Mouse (Mus musculus): ENCODE data around the gene Tpp2. TPM values are rescaled to one million over a fixed set of nuclear protein-coding genes. Genes with fewer than 3 reads are reported as not detected.
"Not testable (repeated sequence)": the region's sequence is repeated elsewhere in the genome, so short reads cannot be mapped to it uniquely, and the experiment has no call there.

The Tpp2 gene
- 10 to 100 TPM; 32.6 to 33.1 TPM for total RNA-seq (2021)
- long read RNA-seq, experiment 1, full-length matches to known transcripts, result 5 of 15 reads
- long read RNA-seq, experiment 1, partial matches to known transcripts, result 4 of 15 reads
- long read RNA-seq, experiment 1, other reads (novel, unspliced or antisense), result 6 of 15 reads
- long read RNA-seq, experiment 2, full-length matches to known transcripts, result 15 of 21 reads
- long read RNA-seq, experiment 2, partial matches to known transcripts, result 5 of 21 reads
- long read RNA-seq, experiment 2, other reads (novel, unspliced or antisense), result 1 of 21 reads

DNA sequence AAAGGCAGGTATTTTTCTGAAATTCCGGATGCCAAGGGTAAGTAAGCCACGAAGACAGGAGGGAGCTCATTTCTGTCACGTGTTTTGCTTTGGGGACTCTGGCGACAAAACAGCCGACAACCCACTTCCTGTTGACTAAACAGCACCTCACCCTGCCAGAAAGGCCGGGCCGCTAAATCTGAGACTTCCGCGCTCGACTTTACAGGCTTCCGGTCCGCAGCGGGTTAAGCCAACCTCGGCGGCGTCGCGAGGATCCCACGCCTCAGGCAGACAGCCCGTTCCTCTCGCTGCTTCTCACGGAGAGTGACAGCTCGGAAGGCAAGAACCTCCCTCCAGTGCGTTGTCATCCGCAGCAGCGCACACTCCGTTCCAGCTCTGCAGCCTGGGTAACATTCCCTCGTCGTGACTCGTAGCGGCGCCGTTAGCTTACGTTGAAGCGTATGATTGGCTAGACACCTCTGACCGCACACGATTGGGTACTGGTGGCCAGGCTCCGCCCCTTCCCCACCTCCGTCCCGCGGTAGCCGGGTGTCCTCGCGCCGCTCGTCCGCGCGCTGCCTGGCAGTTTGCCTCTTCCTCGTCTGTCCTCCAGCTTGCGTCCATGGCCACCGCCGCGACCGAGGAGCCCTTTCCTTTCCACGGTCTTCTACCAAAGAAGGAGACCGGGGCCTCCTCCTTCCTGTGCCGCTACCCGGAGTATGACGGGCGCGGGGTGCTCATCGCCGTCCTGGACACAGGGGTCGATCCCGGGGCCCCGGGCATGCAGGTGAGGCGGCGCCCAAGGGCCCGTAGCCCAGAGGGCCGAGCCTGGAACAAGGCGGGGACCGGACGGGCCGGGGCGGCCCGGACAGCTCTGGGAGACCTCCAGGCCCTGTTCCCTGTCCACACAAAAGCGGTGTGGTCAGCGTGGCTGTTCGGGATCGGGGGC lies at the start of gene Tpp2:
TSS of gene Tpp2 (plus strand) at position 160 of the 928 bp plus-strand sequence.
- peak; percentile 98 for DNase-seq

DNA sequence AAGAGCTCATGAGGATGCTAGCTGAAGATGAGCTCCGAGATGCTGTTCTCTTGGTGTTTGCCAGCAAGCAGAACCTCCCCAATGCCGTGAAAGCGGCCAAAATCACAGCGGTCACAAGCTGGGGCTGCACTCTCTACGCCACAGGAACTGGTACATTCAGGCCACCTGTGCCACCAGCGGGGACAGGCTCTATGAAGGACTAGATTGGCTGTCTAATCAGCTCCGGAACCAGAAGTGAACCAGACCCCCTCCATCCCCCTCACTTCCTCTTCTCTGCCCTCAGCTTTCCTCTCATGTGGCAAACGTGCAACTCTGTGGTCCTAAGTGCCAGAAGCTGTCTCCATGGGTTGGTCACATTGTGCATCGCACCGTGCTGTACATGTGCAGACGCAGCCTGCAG lies 45.1 kb upstream of the Tpp2 start:
- not testable (repeated sequence) for DNase-seq

DNA sequence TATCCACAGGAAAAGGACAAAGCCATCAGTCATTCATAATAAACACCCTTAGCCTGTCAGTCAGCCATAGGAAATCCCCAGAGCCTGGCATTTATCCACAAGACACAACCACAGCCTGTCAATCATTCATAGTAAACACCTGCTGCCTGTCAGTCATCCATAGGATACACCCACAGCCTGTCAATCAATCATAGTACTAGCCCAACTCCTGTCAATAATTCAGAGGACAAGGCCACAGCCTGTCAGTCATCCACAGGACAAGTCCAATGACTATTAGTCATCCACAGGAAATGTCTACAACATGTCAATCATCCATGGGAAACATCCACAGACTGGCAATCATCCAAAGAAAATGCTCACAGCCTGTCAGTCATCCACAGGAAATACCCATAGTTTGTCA lies 37.7 kb upstream of the Tpp2 start:
- no peak for DNase-seq

- DNase-seq, result no peak
These were observed 36.3 kb upstream of the Tpp2 start for GRCm38 (mm10) chr1:43897131-43897530.

DNA sequence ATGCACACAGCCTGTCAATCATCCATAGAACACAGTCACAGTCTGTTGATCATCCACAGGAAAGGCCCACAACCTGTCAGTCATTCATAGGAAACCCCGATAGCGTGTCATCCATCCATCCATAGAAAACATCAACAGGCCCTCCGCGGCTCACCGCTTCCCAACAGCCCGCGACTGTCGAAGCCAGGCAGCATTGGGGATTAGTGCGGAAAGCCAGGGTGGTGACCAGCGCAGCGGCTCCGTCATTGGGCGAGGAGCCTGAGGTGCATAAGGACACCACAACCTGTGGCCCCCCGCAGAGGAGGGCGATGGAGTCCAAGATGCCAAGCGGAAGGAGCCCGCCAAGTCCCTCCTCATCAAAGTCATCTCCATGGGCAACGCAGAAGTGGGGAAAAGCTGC lies 35.5 kb upstream of the Tpp2 start:
- no peak for DNase-seq

DNA sequence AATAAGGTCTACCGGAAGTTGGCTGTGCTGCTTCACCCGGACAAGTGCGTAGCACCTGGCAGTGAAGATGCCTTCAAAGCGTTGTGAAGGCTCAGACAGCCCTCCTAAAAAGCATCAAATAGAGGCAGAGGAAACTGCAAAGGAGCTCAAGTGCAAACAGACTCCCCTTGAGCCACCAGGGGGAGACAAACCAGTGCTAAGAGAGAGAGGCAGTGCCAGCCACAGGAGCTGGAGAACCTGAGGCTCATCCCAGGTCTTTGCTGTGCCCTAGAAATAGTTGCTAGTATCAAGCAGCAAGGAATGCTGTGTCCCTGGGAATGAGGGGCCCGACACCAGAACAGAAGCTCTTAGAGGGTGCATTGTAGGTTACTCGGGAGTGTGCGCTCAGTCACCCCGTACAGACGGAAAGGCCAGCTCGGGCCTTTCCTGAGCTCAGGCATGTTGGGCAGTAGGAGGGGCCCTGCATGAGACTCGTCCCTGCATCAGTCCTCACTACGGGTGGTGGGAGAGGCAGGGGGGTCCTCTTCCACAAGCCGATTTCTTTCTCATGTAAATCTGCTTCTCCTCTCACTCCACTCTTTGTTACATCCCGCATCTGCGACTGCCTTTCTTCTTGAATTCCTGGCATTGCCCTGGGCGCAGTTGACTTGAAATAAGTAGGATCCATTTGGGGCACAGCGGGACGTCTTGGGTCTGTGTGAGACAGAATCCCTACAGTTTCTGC lies 34.3 kb upstream of the Tpp2 start:
- DNase-seq, result peak; percentile 44

DNA sequence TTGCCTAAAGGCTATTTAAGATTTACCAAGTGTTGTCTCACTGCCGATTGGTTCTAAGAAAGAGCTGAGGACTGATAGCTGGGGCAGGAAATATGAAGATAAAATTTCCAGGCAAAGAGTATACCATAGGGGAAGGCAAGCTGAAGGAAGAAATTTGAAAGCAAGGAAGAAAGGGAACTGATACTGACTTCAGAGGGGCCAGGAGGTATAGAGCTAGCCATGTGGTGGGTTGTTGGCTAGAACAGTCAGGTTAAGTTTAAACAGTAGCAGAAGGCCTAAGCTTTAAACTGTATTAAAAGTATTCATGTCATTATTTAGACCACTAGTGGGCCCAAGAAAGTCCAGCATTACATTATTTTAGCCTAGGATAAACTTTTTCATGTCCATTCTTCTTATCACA lies 31.0 kb upstream of the Tpp2 start:
- no peak for DNase-seq

GRCm38 (mm10) chr1:43902855-43903254 lies 30.6 kb upstream of the Tpp2 start:
- DNase-seq, result no peak

DNA sequence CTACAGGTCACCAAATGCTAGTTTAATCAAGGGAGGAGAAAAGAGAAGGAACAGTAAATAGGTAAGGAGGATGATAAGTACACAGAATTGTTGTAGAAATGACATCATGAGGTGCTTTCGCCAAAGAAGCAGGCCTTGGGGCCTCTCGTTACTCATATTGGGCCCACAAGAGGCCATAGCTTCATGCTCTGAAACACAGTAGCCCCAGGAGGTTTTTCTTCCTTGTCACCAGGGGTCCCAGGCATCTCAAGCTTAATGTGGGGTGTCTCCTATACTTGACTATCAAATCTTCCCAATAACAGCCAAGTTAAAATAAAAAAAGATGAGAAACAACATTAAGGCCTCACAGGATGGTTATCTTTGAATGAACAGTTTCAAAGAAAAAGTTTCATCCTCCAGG lies 18.0 kb upstream of the Tpp2 start:
- DNase-seq, result no peak

DNA sequence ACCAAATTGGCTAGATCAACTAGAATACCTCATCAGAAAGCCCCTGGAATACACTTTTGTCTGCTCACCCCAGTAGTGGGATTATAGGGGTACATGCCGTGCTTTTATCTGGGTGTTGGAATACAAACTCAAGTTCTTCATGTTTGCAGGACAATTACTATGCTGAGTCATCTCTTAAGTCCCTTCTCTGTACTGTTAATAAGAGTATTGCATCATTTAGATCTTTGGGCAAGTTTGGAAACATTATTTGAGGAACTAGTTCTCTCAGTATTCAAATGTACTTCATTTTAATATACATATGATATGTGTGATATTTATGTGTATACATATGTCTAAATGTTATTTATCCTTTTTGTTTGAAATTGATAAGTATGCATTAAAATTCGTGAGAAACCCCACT lies 16.6 kb upstream of the Tpp2 start:
- no peak for DNase-seq

GRCm38 (mm10) chr1:43934416-43934810 lies 966 bp downstream of the Tpp2 start:
- no peak for DNase-seq

- no peak for DNase-seq
These were observed 5.9 kb downstream of the Tpp2 start for GRCm38 (mm10) chr1:43939310-43939709.

- no peak for DNase-seq
These were observed 8.2 kb downstream of the Tpp2 start for GRCm38 (mm10) chr1:43941476-43942217.

GRCm38 (mm10) chr1:43942814-43943213 lies 9.4 kb downstream of the Tpp2 start:
- DNase-seq, result no peak

- no peak for DNase-seq
These were observed 20.2 kb downstream of the Tpp2 start for GRCm38 (mm10) chr1:43953679-43954078.

- DNase-seq, result no peak
These were observed 30.9 kb downstream of the Tpp2 start for GRCm38 (mm10) chr1:43964381-43964780.

DNA sequence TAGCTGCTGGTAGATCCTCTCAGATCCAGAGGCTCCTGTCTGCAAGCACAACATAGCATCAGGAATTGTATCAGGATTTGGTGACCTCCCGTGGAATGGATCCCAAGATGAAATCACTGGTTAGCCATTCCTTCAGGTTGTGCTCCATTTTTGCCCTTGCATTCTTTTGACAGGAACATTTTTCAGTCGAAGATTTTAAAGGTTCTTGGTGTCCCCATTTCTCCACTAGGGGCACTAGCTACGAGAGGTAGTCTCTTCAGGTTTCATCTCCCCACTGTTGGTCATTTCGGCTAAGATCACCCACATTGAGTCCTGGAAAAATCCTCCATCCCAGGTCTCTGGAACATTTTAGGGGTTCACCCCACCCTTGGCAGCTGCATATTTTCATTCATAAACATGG lies 33.3 kb downstream of the Tpp2 start:
- DNase-seq, result no peak

DNA sequence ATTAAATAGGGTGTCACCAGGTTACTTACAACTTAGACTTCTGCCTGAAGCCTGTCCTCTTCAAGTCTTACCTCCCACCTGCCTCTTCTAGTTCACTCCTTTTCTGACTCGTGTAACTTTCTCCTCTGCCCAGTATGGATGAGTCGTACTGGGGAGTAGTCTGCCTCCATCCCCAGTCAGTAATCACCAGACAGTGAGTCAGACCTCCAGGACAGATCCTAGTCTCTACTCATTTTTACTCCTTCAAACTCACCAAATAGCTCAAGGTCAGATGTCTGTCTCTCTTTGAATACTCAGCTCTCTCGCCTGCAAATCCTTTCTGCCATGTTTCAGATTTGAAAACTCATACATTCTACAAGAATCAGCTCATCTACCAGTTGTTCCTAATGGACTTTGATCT lies 35.9 kb downstream of the Tpp2 start:
- DNase-seq, result no peak

DNA sequence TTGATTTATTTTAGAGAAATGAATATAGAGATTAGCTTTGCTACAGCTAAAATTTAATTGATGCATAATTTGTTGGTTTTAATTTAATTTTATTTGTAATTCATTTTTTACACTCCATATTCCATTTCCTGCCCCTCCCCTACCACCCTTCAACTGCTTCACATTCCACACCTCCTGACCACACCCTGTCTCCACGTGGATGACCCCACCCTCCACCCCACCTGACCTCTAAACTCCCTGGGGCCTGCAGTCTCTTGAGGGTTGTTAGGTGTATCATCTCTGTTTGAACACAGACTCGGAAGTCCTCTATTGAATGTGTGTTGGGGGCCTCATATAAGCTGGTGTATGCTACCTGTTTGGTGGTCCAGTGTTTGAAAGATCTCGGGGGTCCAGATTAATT lies 37.6 kb downstream of the Tpp2 start:
- DNase-seq, result no peak

GRCm38 (mm10) chr1:43996914-43997589 lies 63.6 kb downstream of the Tpp2 start:
- no peak for DNase-seq

DNA sequence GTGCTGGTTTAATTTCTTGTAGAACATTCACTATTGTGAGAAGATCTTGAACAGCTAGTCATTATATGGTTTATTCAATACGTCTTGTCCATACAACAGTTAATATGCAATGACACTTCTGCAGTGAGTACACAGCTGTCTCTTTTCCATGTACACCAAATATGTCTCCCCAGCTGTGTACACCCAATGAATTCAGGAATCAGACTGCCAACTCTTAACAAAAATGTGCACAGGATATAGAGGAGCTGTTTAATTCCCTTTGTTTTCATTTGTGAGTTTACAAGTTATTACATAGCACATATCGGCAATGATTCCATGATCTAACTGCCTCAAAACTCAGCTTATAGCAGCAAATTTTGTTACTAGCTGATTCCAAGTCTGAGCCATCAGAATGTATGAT lies 71.1 kb downstream of the Tpp2 start:
- DNase-seq, result no peak

GRCm38 (mm10) chr1:44015556-44015955 lies 82.1 kb downstream of the Tpp2 start:
- peak; percentile 13 for DNase-seq

Measured in gastrocnemius, postnatal 25 days (tissue).